Mouse (Mus musculus): ENCODE measurements around the gene Epb41l5. TPM values are rescaled to one million over a fixed set of nuclear protein-coding genes. Genes with fewer than 3 reads are reported as not detected.

Epb41l5 gene
- 26.2 and 29.0 TPM in 2 replicates for polyA plus RNA-seq (2014; fragmentation: Nextera tagmentation; extraction: Ambion mirVana)

GRCm38 (mm10) chr1:119648205-119649111, at the start of gene Epb41l5:
Gene Epb41l5, minus strand, starts transcription at chr1:119649000.
- DNase-seq (ENCODE audit: low spot score) (peak; percentile 88), ATAC-seq (replicated peaks; ENCODE audit: low FRiP score) (peak; percentile 92)
- Histone ChIP-seq H3K9ac (ENCODE audit: low read depth, low read length) (peak within 1 kb of the TSS; percentile 69), H3K27ac (ENCODE audit: low read depth, low read length) (peak within 1 kb of the TSS; percentile 67), H3K4me3 (ENCODE audit: low read depth, low read length) (peak within 1 kb of the TSS; percentile 88), H3K9me3 (ENCODE audit: control insufficient read depth, low read length) (no peaks in the 10 kb centered on the region), H3K36me3 (ENCODE audit: control insufficient read depth, insufficient read depth, low read length) (no peaks in the 10 kb centered on the region), H3K4me2 (peak within 1 kb of the TSS; percentile 84), H3K27me3 (replicated peaks; ENCODE audit: control insufficient read depth, insufficient read depth, low read length) (no peaks in the 10 kb centered on the region), H3K4me1 (replicated peaks; ENCODE audit: control insufficient read depth, insufficient read depth, low read length) (peaks cover 8% of the 10 kb centered on the region)
- WGBS: under 1% methylated on average over 86 of the region's 86 CpGs

- Histone ChIP-seq H3K4me1 (replicated peaks; ENCODE audit: control insufficient read depth, insufficient read depth, low read length) (no peaks in the 10 kb centered on the region), H3K4me3 (ENCODE audit: low read depth, low read length) (no peak overlapping the region), H3K9ac (ENCODE audit: low read depth, low read length) (no peak overlapping the region), H3K27ac (ENCODE audit: low read depth, low read length) (no peak overlapping the region), H3K27me3 (replicated peaks; ENCODE audit: control insufficient read depth, insufficient read depth, low read length) (no peaks in the 10 kb centered on the region), H3K36me3 (ENCODE audit: control insufficient read depth, insufficient read depth, low read length) (peaks cover 3% of the 10 kb centered on the region; the same call in 1 of the 2 replicates), H3K4me2 (no peak overlapping the region), H3K9me3 (ENCODE audit: control insufficient read depth, low read length) (no peaks in the 10 kb centered on the region)
- DNase-seq (ENCODE audit: low spot score) (no peak), ATAC-seq (replicated peaks; ENCODE audit: low FRiP score) (no peak)
- 90% methylated on average over 1 of the region's 1 CpGs for WGBS
These were observed 48.1 kb upstream of the Epb41l5 start for GRCm38 (mm10) chr1:119696860-119697259.

DNA sequence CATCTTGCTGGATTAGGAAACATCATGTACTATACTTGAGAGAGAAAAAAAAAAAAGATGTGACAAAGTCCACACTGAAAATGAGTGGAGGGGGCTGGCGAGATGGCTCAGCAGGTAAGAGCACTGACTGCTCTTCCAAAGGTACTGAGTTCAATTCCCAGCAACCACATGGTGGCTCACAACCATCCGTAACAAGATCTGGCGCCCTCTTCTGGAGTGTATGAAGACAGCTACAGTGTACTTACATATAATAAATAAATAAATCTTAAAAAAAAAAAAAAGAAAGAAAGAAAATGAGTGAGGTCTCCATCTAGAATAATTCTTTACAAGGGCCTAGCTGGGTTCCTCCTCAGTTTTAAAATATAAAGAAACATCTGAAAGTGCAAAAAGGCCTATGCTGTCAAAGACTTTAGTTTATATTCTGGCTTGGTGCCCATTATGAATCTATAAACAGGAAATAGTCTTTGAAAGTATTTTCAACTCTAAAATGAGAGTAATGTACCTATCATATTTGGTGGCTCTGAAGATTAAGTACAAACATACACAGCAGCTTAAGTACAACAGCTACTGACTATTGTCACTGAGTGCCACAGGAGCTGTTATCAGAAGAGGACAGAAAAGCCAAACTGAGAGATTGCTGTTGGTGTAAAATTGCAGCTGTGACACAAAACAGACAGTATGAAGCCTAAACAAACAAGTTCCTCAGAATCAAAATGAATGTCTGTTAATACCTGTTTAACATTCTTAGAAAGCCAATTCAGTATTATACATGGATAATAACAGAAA, 37.2 kb upstream of the Epb41l5 start:
- no peaks in the 10 kb centered on the region for H3K36me3 ChIP-seq (ENCODE audit: control insufficient read depth, insufficient read depth, low read length)
- H3K9ac ChIP-seq (ENCODE audit: low read depth, low read length): no peak overlapping the region
- H3K4me2 ChIP-seq: no peak overlapping the region
- H3K4me1 ChIP-seq (replicated peaks; ENCODE audit: control insufficient read depth, insufficient read depth, low read length): no peaks in the 10 kb centered on the region
- no peaks in the 10 kb centered on the region for H3K27me3 ChIP-seq (replicated peaks; ENCODE audit: control insufficient read depth, insufficient read depth, low read length)
- H3K4me3 ChIP-seq (ENCODE audit: low read depth, low read length): no peak overlapping the region
- peak; percentile 86 for ATAC-seq (replicated peaks; ENCODE audit: low FRiP score)
- WGBS: 89% methylated on average over 3 of the region's 3 CpGs
- H3K27ac ChIP-seq (ENCODE audit: low read depth, low read length): no peak overlapping the region; the same call in 1 of the 2 replicates
- DNase-seq (ENCODE audit: low spot score): no peak
- H3K9me3 ChIP-seq (ENCODE audit: control insufficient read depth, low read length): no peaks in the 10 kb centered on the region

DNA sequence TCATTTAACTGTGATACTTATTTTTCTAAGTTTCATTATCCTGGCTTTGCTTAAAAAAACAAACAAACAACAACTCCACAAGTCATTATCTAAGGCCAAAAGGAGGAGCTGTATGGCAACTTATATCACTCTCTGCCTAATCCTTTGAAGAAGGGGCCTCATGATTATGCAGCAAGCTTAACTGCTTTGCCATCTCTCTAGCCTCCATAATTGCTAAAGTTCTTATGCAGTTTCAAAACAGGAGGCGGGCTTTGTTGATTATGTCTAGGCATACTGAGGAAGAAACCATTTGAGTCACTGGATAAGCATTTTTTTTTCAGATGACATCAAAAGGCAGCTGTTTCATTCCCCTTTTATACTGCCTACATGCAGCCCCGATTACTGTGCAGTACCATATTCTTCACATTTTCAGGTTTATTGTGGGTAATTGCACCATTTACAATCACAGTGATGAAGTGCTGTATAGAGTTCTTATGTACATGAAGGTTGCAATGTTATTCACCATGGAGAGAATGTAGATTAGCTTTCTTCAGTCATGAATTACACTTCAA, 32.9 kb upstream of the Epb41l5 start:
- ATAC-seq (replicated peaks; ENCODE audit: low FRiP score): no peak
- 81% methylated on average over 2 of the region's 2 CpGs for WGBS
- DNase-seq (ENCODE audit: low spot score): no peak
- no peaks in the 10 kb centered on the region for H3K36me3 ChIP-seq (ENCODE audit: control insufficient read depth, insufficient read depth, low read length)
- H3K9me3 ChIP-seq (ENCODE audit: control insufficient read depth, low read length): no peaks in the 10 kb centered on the region
- no peak overlapping the region for H3K27ac ChIP-seq (ENCODE audit: low read depth, low read length)
- no peaks in the 10 kb centered on the region for H3K4me1 ChIP-seq (replicated peaks; ENCODE audit: control insufficient read depth, insufficient read depth, low read length)
- no peak overlapping the region for H3K4me3 ChIP-seq (ENCODE audit: low read depth, low read length)
- H3K27me3 ChIP-seq (replicated peaks; ENCODE audit: control insufficient read depth, insufficient read depth, low read length): no peaks in the 10 kb centered on the region
- no peak overlapping the region for H3K4me2 ChIP-seq
- H3K9ac ChIP-seq (ENCODE audit: low read depth, low read length): no peak overlapping the region

DNA sequence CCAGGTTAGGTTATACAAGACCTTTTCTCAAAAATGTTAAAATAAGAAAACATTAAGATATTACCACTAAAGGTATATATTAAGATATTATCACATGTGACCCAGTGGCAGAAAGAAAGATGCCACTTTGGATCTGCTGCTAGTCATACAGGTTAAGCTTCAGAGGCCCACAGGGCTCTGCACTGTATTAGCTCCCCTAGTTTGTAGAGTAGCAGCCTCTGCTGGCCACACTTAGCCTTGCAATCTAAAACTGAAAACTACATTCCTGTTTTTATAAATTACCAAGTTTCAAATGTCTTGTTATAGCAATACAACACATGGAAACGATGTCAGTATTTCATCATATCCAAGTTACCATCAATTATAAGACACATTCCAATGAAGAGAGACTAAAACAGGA, 26.2 kb upstream of the Epb41l5 start:
- no peaks in the 10 kb centered on the region for H3K4me1 ChIP-seq (replicated peaks; ENCODE audit: control insufficient read depth, insufficient read depth, low read length)
- no peak overlapping the region for H3K27ac ChIP-seq (ENCODE audit: low read depth, low read length)
- no peaks in the 10 kb centered on the region for H3K36me3 ChIP-seq (ENCODE audit: control insufficient read depth, insufficient read depth, low read length)
- 70% methylated on average over 1 of the region's 1 CpGs for WGBS
- H3K4me2 ChIP-seq: no peak overlapping the region
- no peak overlapping the region for H3K9ac ChIP-seq (ENCODE audit: low read depth, low read length)
- H3K27me3 ChIP-seq (replicated peaks; ENCODE audit: control insufficient read depth, insufficient read depth, low read length): no peaks in the 10 kb centered on the region
- H3K4me3 ChIP-seq (ENCODE audit: low read depth, low read length): no peak overlapping the region
- DNase-seq (ENCODE audit: low spot score) (no peak), ATAC-seq (replicated peaks; ENCODE audit: low FRiP score) (no peak)
- H3K9me3 ChIP-seq (ENCODE audit: control insufficient read depth, low read length): no peaks in the 10 kb centered on the region

DNA sequence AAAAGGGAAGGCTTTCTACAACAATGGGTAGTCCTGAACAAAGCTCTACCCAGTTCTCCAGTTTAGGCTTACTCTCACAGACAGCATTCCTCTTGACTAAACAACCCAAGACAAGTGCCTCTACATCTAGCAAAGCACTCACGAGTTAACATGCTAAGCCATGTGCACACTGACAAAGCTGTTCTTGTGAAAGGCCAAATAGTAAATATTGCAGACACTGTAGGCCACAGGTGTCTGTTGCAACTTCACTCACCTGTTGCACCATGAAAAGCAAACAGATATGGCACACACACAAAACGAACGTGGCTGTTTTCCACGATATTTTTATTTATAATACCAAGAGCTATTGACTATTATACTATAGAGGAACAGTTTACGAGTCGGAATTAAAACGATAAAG, 18.1 kb upstream of the Epb41l5 start:
- ATAC-seq (replicated peaks; ENCODE audit: low FRiP score) (no peak), DNase-seq (ENCODE audit: low spot score) (no peak)
- WGBS: 92% methylated on average over 7 of the region's 7 CpGs
- Histone ChIP-seq H3K4me1 (replicated peaks; ENCODE audit: control insufficient read depth, insufficient read depth, low read length) (no peaks in the 10 kb centered on the region), H3K9ac (ENCODE audit: low read depth, low read length) (no peak overlapping the region), H3K36me3 (ENCODE audit: control insufficient read depth, insufficient read depth, low read length) (0 out of 2 replicates have a peak, but pooled peaks cover 2% of the 10 kb centered on the region), H3K9me3 (ENCODE audit: control insufficient read depth, low read length) (no peaks in the 10 kb centered on the region), H3K27me3 (replicated peaks; ENCODE audit: control insufficient read depth, insufficient read depth, low read length) (no peaks in the 10 kb centered on the region), H3K27ac (ENCODE audit: low read depth, low read length) (no peak overlapping the region), H3K4me2 (no peak overlapping the region), H3K4me3 (ENCODE audit: low read depth, low read length) (no peak overlapping the region)

GRCm38 (mm10) chr1:119654307-119654706, 5.5 kb upstream of the Epb41l5 start:
- Histone ChIP-seq H3K9me3 (ENCODE audit: control insufficient read depth, low read length) (no peaks in the 10 kb centered on the region), H3K9ac (ENCODE audit: low read depth, low read length) (no peak overlapping the region), H3K4me1 (replicated peaks; ENCODE audit: control insufficient read depth, insufficient read depth, low read length) (peaks cover 2% of the 10 kb centered on the region), H3K4me3 (ENCODE audit: low read depth, low read length) (no peak overlapping the region), H3K36me3 (ENCODE audit: control insufficient read depth, insufficient read depth, low read length) (no peaks in the 10 kb centered on the region), H3K27ac (ENCODE audit: low read depth, low read length) (no peak overlapping the region), H3K4me2 (no peak overlapping the region), H3K27me3 (replicated peaks; ENCODE audit: control insufficient read depth, insufficient read depth, low read length) (no peaks in the 10 kb centered on the region)
- DNase-seq (ENCODE audit: low spot score): no peak
- 81% methylated on average over 2 of the region's 2 CpGs for WGBS
- ATAC-seq (replicated peaks; ENCODE audit: low FRiP score): no peak

- Histone ChIP-seq H3K36me3 (ENCODE audit: control insufficient read depth, insufficient read depth, low read length) (no peaks in the 10 kb centered on the region), H3K27ac (ENCODE audit: low read depth, low read length) (no peak overlapping the region), H3K4me2 (no peak overlapping the region), H3K27me3 (replicated peaks; ENCODE audit: control insufficient read depth, insufficient read depth, low read length) (no peaks in the 10 kb centered on the region), H3K9ac (ENCODE audit: low read depth, low read length) (no peak overlapping the region), H3K4me3 (ENCODE audit: low read depth, low read length) (no peak overlapping the region), H3K9me3 (ENCODE audit: control insufficient read depth, low read length) (no peaks in the 10 kb centered on the region), H3K4me1 (replicated peaks; ENCODE audit: control insufficient read depth, insufficient read depth, low read length) (peaks cover 8% of the 10 kb centered on the region)
- DNase-seq (ENCODE audit: low spot score) (no peak), ATAC-seq (replicated peaks; ENCODE audit: low FRiP score) (no peak)
- 88% methylated on average over 5 of the region's 5 CpGs for whole genome bisulfite sequencing
These were observed 1.6 kb upstream of the Epb41l5 start for GRCm38 (mm10) chr1:119650386-119650785.

Measured in liver, embryonic 11.5 days (tissue).